Mouse (Mus musculus) CD4-positive helper T cell, adult 2 months (primary cell): ENCODE data around the gene Spns1.

Experiments
- DNase-seq: peaks from one replicate; pipeline ENCODE4 v3.0.0-alpha.2; 2012; ENCODE audit warnings: low read depth, missing footprints, low spot score

The Spns1 gene

DNA sequence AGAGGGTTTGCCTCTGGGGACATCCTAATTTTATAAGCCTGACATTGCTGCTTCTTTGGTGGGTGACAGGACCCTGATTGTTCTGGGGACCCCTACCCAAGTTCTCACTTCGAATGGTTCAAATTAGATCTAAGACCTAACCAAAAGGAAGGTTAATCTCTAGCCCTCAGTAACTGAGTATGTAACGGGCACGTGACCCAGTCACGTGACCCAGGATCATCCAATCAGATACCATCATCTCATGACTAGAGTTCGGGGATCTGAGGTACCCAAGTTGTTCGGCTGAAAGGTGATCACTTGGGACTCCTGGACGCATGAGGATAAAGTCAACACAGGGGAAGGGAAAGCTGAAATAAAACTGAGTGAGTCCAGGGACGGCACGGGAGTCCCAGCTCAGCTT is 4.2 kb downstream of the Spns1 start:
- no peak for DNase-seq

DNA sequence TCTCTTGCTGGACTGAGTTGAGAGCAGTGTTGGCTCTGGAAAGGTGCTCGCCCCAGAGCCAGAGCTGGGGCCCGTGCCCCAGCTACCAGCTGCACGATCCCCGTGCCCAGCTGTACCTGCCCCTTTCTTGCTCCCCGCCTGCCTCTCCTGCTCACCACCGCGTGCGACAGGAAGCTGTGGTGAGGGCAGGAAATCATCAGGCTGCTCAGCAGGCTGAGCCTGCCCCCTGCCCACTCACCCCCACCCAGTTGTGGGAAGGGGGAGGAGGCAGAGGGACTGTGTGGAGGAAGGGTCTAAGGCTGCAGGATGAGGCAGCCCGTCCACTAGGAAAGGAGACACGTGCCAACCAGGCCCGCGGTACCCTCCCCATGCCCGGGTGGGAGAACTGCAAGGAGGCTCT is 7.9 kb downstream of the Spns1 start, which contains the start of gene Lat:
Gene Lat (minus strand): TSS at position 178 of the 400 bp plus-strand sequence.
- peak; percentile 91 for DNase-seq

- DNase-seq = no peak
Observed at GRCm38 (mm10) chr7:126368367-126368766, 8.9 kb downstream of the Spns1 start.

DNA sequence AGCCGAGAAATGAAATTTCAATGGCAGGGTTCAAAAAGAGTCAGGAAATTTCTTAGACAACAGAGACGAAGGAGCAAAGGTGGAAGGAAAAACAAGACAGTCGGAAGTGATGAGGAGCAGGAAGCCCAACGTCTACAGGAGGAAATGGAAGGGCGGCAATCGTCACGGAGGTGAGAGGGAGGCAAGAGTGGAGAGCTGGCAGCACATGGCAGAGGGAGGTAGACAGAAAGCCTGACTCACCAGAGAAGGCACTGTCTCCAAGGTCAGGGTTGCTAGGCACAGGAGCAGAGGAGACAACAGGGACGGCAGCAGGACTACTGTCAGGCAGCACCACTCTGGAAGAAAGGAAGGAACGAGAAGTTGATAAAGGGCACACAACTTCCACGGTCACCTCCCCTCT is 9.6 kb downstream of the Spns1 start:
- DNase-seq = peak; percentile 75

DNA sequence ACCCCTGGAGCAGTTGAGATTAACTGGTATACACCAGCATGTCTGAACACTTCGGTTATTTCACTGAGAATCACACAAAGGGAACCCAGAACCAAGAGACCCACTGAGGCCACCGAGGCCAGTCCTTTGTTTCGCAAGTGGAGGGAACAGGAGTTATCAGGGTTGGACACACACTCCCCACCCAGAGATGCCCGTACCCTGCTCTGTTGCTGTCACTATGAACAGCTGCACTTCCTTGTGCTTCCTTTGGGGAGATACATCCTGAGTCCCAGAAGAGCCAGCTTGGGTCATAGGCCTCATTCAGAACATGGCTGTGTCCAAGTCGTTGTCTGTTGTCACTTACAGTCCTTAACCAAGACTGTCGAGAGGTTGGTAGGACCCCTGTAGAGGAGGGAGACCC is 14.2 kb downstream of the Spns1 start:
- DNase-seq = no peak

- DNase-seq = no peak
Observed at GRCm38 (mm10) chr7:126359049-126359448, 18.2 kb downstream of the Spns1 start.

DNA sequence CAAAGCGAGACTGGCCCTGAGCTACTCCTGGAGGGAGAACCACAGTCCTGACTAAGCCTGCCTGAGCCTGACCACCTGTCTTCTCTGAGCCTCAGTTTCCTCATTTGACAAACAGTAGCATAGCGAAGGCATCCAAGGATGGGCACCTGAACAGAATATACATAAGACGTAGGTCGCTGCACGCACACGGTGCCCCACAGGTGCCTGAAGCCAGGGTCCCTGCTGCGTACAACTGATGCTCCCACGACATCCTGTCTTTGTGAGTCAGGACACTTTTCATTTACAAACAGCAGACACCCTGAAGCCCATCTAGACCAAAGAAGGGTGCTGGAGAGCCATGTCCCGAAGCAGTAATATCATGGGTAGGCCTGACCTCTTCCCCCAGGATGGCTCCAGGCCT is 18.8 kb downstream of the Spns1 start:
- DNase-seq = peak; percentile 59

DNA sequence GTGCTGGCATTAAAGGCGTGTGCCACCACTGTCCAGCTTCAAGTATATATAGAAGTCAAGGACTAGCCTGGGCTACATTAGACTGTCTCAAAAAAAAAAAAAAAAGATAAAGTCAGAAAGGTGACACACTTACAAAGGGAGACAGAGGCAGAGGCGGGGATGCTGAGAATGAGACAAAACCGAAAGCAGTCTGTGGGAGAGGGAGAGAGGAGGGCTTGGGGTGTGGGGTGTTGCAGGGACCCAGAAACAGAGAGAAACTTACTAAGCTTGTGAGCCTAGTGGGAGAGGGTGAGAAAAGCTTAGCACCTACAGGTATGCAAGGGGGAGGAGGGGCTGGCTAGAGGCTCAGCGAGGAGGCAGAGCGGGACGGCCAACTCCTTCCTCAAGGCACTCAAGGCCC is 19.4 kb downstream of the Spns1 start:
- DNase-seq = peak; percentile 75

- peak; percentile 68 for DNase-seq
Observed at GRCm38 (mm10) chr7:126356793-126357591, 20.3 kb downstream of the Spns1 start.

- no peak for DNase-seq
Observed at GRCm38 (mm10) chr7:126355847-126356597, 21.2 kb downstream of the Spns1 start.

DNA sequence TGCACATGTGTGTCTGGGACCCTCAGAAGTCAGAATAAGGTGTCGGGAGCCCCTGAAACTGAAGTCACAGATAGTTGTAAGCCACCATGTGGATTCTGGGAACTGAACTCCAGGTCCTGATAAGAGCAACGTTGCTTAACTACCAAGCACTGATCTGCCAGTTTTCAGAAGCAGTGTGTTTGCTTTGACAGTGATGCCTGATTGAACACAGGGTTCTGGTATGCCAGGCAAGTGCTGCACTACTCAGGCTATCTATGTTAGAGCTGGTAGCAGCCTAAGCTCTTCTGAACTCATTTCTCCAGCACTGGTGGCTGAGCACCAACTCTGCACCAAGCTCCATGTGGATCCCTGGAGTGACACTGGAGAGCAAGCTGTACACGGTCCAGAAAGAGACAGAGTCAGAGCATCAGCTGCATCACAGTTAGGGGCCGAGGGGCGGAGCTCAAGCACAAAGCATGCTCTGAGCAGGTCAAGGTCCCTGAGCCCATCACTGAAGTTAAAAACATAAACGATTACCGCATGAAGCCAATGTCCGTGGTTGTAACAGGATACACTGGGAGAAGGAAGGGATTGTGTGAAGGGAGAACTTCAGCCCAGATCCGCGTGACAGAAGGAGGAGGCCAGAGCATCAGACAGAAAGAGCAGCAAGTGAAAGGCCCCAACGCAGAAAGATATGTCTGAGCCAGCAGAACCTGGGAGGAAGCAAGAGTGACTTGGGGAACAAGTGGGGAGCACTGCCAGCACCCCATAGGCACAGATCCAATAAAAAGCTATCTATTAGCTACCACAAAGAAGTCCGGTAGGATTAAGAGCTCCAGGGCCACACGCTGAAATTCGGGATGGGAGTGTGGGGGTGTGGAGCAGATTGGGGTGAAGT is 22.3 kb downstream of the Spns1 start:
- no peak for DNase-seq

DNA sequence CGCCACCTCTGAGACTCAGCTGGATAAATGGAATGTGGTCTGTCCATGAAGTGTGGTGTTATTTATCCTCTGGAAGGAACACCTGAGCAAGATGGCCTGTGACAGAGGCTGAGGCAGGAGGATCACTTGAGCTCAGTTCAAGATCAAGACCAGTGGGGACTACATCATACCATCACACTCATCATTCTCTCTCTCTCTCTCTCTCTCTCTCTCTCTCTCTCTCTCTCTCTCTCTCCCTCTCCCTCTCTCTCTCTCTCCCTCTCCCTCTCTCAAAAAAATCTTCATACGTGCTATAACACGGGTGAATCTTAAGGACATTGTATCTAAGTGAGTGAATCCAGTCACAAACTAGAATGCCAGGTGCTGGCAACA is 23.3 kb downstream of the Spns1 start:
- no peak for DNase-seq

GRCm38 (mm10) chr7:126353251-126353993 is 23.8 kb downstream of the Spns1 start:
- no peak for DNase-seq

- DNase-seq = no peak
Observed at GRCm38 (mm10) chr7:126351419-126351951, 25.8 kb downstream of the Spns1 start.

DNA sequence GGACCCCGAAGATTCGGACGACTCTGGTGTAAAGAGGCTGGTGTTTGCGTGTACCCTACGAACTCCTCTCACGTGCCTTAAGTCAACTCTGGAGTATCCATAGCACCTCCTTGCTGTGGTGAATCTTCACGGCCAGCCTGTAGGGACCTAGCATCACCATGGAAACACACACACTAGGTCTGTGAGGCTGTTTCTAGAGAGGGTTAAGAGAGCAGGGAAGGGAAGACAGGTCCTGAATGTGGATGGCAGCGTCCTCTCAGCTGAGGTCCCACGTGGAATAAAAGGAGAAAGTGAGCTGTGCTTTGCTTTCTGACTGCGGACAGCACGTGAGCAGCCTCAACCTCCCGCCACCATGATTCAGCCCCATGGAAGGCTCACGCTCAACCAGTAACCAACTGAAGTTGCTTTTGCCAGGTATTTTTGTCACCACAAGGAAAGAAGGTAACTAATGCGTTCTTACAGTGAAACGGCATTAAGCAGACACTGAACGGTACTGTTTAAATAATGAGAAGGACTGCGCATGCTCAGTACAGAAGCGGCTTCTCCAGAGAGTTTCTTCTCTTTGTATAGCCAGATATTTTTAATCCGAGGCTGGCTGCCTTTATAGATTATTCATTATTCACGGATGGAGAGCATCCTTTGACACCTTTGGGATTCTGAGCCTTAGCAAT is 26.4 kb downstream of the Spns1 start:
- DNase-seq = no peak

DNA sequence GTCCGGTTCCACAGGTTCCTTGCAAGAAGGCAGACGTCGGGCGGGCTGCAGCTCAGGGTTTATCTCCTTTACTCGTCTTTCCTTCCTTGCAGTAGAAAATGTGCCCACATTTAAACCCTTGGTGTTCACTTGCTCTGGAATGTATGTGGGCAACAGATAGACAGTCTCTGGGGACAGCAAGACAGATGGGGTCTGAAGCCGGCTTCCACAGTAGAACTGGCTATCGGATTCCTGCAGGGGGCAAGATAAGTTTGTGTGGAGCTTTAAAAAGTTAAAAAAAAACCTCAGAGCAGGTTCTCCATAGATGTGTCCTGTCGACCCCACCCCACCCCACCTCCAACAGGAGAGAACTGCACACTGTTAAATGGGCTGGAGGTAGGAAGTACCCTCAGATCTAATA is 29.0 kb downstream of the Spns1 start:
- DNase-seq = no peak

GRCm38 (mm10) chr7:126347098-126347497 is 30.2 kb downstream of the Spns1 start:
- DNase-seq = no peak

DNA sequence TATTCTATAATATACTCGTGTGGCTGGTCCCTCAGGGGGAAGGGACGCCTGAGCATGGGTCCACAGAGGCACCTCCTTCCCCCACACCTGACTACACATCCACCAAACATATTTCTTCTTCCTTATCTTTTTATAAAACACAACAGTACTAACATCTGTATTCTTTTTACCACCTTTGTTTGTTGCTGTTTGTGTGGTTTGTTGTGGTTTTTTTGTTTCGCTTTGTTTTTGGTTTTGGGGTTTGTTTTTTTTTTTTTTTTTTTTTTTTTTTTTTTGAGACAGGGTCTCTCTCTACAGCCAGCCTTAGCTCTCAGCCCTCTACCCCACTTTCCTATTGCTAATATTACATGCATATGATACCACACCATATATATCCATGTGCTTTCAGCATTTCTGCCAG is 31.3 kb downstream of the Spns1 start:
- no peak for DNase-seq

GRCm38 (mm10) chr7:126345557-126345956 is 31.7 kb downstream of the Spns1 start:
- DNase-seq = no peak

- DNase-seq = no peak
Observed at GRCm38 (mm10) chr7:126340896-126341295, 36.4 kb downstream of the Spns1 start.
